Mouse (Mus musculus): ENCODE data around the gene Nwd1.

- TF ChIP-seq CTCF (IDR thresholded peaks at IDR 0.05; ENCODE audit: borderline replicate concordance, control insufficient read depth, extremely low read depth, insufficient read depth, low read length, poor library complexity) (no peak), POLR2A (IDR thresholded peaks at IDR 0.05; ENCODE audit: control insufficient read depth, extremely low read depth, insufficient read depth, low read length, poor library complexity) (no peak)
These were observed 82.1 kb downstream of the Nwd1 start for GRCm38 (mm10) chr8:72728636-72729035.

All from thymus, adult 2 months (tissue).